Mouse (Mus musculus) kidney, embryonic 16.5 days (tissue): ENCODE measurements around the gene Ift140. TPM values are rescaled to one million over a fixed set of nuclear protein-coding genes. Genes with fewer than 3 reads are reported as not detected.

Experiments
- ATAC-seq: fragments of 200-750 bp; cut with Nextera tagmentation; 2 replicates; pipeline ENCODE4 v1.8.0; 2017; ENCODE audit warnings: moderate TSS enrichment; ENCODE audit not compliant: low FRiP score, low TSS enrichment
- H3K27ac ChIP-seq: fragments of 300-500 bp; sonication (generic); 2 replicates; pipeline ENCODE4 v1.5.1; 2014; ENCODE audit warnings: low read length
- H3K27me3 ChIP-seq: fragments of 300-500 bp; sonication (generic); 2 replicates; pipeline ENCODE4 v1.6.1; 2014; ENCODE audit warnings: low read length, control low read depth, mixed read lengths; ENCODE audit not compliant: insufficient read depth
- H3K36me3 ChIP-seq: fragments of 300-500 bp; sonication (generic); 2 replicates; pipeline ENCODE4 v1.6.1; 2014; ENCODE audit warnings: low read length, control low read depth, mixed read lengths; ENCODE audit not compliant: insufficient read depth
- H3K4me1 ChIP-seq: fragments of 300-500 bp; sonication (generic); 2 replicates; pipeline ENCODE4 v1.6.1; 2014; ENCODE audit warnings: low read length, control low read depth, mixed read lengths; ENCODE audit not compliant: insufficient read depth
- H3K4me2 ChIP-seq: fragments of 300-500 bp; sonication (generic); replicated peaks from 2 replicates; pipeline ENCODE4 v1.6.1; 2014; ENCODE audit warnings: low read depth, low read length
- H3K4me3 ChIP-seq: fragments of 300-500 bp; sonication (generic); 2 replicates; pipeline ENCODE4 v1.5.1; 2014; ENCODE audit warnings: mild to moderate bottlenecking, low read length
- H3K9ac ChIP-seq: fragments of 300-500 bp; sonication (generic); replicated peaks from 2 replicates; pipeline ENCODE4 v1.6.1; 2014; ENCODE audit warnings: low read length
- H3K9me3 ChIP-seq: fragments of 300-500 bp; sonication (generic); 2 replicates; pipeline ENCODE4 v1.6.1; 2016; ENCODE audit warnings: low read length, control low read depth
- WGBS: fragments of 180-500 bp; shearing (Covaris S2); extraction: QIAGEN DNeasy Blood & Tissue Kit; methylation state at CpG from one replicate; pipeline ENCODE4 v1.1.7; 2014; 5-methylcytosine and 5-hydroxymethylcytosine counted together
- polyA plus RNA-seq: library from polyadenylated mRNA; unstranded; fragments of >200 nt; fragmentation: Nextera tagmentation; extraction: Ambion mirVana; gene quantifications from 2 replicates; pipeline ENCODE4 v1.2.1, GENCODE M21; 2015

Ift140 gene
- polyA plus RNA-seq, 1 experiment from 2014 or later: 24.9 TPM

DNA sequence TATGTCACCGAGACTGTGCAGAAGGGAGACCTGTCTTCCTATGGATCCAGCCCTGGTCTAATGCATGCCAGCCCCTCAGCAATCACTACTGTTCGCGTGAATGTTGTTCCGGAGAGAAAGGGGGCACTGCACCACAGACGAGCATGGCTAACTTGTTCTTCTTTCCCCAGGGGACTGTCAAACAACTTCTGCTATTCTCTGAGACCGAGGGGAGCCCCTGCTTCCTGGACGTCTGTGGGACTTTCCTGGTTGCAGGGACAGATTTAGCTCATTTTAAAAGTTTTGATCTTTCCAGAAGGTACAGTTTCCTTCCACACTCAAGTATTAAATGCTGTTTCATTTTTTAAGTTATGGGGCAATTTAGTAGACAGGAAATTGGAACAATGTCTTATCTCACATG lies 29.0 kb downstream of the Ift140 start:
- ATAC-seq: no peak
- Histone ChIP-seq H3K9ac (no peak overlapping the region), H3K4me2 (no peak overlapping the region), H3K36me3 (peaks cover 8% of the 10 kb centered on the region; the same call in 1 of the 2 replicates), H3K27me3 (no peaks in the 10 kb centered on the region), H3K4me3 (no peak overlapping the region), H3K27ac (no peak overlapping the region; the same call in 1 of the 2 replicates), H3K9me3 (no peaks in the 10 kb centered on the region), H3K4me1 (no peaks in the 10 kb centered on the region)
- WGBS: 68% methylated on average over 7 of the region's 7 CpGs

DNA sequence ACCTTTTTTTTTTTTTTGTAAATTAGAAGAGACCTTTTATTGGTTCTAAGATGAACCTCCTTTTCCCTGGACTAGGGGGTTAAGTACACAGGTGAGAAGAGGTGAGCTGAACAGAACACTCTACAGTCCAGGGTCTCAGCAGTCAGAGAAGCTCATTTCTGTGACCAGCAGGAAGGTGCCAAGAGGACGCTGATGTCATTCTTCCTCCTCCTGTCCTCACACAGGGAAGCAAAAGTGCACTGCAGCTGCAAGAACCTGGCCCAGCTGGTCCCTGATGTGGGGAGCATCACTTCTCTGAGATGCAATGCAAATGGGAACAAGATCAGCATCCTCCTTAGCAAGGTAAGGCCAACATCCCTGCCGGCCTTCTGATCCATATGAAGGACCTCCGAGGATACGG lies 29.4 kb downstream of the Ift140 start:
- no peak for ATAC-seq
- no peak overlapping the region for H3K27ac ChIP-seq
- H3K36me3 ChIP-seq: peaks cover 8% of the 10 kb centered on the region; the same call in 1 of the 2 replicates
- no peak overlapping the region for H3K9ac ChIP-seq
- WGBS: 85% methylated on average over 4 of the region's 4 CpGs
- H3K9me3 ChIP-seq: no peaks in the 10 kb centered on the region
- H3K4me3 ChIP-seq: no peak overlapping the region
- no peaks in the 10 kb centered on the region for H3K27me3 ChIP-seq
- no peaks in the 10 kb centered on the region for H3K4me1 ChIP-seq
- H3K4me2 ChIP-seq: no peak overlapping the region

DNA sequence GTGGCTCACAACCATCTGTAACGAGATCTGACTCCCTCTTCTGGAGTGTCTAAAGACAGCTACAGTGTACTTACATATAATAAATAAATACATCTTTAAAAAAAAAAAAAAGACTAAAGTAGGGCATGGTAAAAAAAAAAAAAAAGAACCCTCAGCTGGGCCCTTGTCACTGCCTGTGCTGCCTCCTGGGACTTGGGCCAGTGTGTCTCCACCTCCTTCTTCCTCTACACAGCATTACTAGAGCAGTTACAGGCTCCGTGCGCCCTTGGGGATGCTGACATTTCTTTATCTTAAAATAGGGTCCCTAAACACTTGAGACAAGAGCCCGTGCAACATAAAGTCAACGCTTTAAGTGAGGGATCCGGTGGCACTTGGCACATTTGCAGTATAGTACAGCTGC lies 31.3 kb downstream of the Ift140 start:
- H3K4me1 ChIP-seq: no peaks in the 10 kb centered on the region
- ATAC-seq: no peak
- 86% methylated on average over 5 of the region's 6 CpGs for WGBS
- H3K27me3 ChIP-seq: no peaks in the 10 kb centered on the region
- H3K27ac ChIP-seq: no peak overlapping the region
- H3K4me2 ChIP-seq: no peak overlapping the region
- peaks cover 14% of the 10 kb centered on the region for H3K36me3 ChIP-seq
- H3K9ac ChIP-seq: no peak overlapping the region
- no peaks in the 10 kb centered on the region for H3K9me3 ChIP-seq
- H3K4me3 ChIP-seq: no peak overlapping the region

DNA sequence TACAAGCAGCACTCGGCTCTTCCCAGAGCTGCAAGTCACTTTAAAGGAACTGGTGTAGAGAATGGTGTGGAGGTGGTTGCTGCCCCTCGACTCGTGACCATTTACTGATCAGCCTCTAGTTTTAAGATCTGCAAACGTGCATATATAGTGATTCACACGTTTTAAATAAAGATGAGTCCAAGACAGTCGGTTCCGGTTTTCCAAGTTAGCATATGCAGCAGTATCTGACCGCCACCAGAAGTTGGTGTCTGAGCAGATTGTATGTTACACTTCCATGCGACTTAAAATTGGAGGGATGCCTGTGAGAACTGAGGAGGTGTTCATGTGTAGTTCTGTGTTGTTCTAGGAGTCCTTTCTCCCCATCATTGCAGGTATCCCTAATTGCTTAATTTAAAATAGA lies 37.4 kb downstream of the Ift140 start:
- Histone ChIP-seq H3K27me3 (no peaks in the 10 kb centered on the region), H3K4me2 (no peak overlapping the region), H3K4me3 (no peak overlapping the region), H3K27ac (no peak overlapping the region), H3K4me1 (no peaks in the 10 kb centered on the region), H3K9ac (no peak overlapping the region), H3K36me3 (peaks cover 40% of the 10 kb centered on the region), H3K9me3 (no peaks in the 10 kb centered on the region)
- 83% methylated on average over 9 of the region's 9 CpGs for WGBS
- no peak for ATAC-seq

DNA sequence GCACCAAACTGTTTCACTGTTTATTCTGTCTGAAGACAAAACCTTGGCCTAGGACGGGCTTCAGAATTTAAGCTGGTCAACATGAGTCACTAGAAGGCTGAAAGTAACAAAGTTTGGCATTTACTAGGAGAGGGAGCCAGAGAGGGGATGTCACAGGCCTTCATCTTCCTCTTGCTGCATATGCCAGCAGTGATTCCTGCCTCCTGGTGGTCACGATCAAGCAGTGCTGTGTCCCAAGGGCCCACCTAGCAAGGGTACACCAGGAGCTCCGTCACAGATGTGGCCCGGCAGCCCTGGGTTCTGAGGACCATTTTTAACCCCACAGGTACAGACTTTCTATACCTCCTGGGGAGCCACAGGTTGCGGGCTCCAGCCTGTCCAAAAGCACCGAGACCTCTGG lies 41.2 kb downstream of the Ift140 start:
- Histone ChIP-seq H3K27ac (no peak overlapping the region), H3K9me3 (no peaks in the 10 kb centered on the region), H3K4me1 (no peaks in the 10 kb centered on the region), H3K27me3 (no peaks in the 10 kb centered on the region), H3K9ac (no peak overlapping the region), H3K36me3 (peaks cover 48% of the 10 kb centered on the region), H3K4me2 (no peak overlapping the region), H3K4me3 (no peak overlapping the region)
- ATAC-seq: no peak
- 90% methylated on average over 6 of the region's 6 CpGs for WGBS

DNA sequence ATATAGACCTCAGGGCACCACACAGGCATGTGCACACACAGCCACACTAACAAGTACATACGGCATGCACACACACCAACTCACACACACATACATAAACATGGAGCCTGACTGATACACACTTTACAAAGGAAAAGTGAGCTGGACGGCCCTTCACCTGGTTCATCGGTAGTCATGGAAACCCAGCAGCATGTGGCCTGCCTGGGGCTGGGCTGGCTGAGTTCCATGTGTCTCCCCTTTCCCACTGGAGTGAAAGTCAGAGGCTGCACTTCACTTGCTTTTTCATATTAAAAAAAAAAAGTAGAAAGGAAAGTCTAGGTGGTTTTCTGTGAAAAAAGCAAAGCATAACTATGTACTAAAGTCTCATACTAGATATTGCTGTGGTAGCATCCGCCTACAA lies 47.4 kb downstream of the Ift140 start:
- H3K9ac ChIP-seq: no peak overlapping the region
- H3K27me3 ChIP-seq: no peaks in the 10 kb centered on the region
- H3K4me3 ChIP-seq: no peak overlapping the region
- no peaks in the 10 kb centered on the region for H3K9me3 ChIP-seq
- peak overlapping the region; percentile 83; the same call in 1 of the 2 replicates for H3K27ac ChIP-seq
- H3K36me3 ChIP-seq: peaks cover 22% of the 10 kb centered on the region
- 78% methylated on average over 4 of the region's 4 CpGs for WGBS
- peaks cover 10% of the 10 kb centered on the region; the same call in 1 of the 2 replicates for H3K4me1 ChIP-seq
- no peak for ATAC-seq
- no peak overlapping the region for H3K4me2 ChIP-seq

DNA sequence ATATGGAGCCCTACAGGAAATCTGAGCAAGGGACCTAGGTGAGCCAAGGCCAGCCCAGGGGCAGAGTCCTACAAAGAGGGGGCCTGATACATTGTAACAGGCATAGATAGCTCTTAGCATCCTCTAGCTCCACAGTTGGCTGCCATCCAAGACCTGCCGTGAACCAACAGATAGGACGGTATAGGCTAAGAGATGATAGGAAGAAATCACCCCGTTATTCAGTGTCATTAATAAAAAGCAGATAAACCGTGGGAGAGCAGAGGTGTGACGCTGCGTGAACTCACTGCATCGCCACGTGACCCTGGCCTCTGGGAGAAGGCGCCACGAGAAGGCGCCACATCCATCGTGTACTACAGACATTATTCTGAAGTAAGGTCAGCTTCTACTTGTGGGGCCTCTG lies 48.0 kb downstream of the Ift140 start:
- H3K4me2 ChIP-seq: no peak overlapping the region; the same call in 1 of the 2 replicates
- H3K36me3 ChIP-seq: peaks cover 16% of the 10 kb centered on the region
- no peaks in the 10 kb centered on the region for H3K27me3 ChIP-seq
- peaks cover 10% of the 10 kb centered on the region; the same call in 1 of the 2 replicates for H3K4me1 ChIP-seq
- 77% methylated on average over 12 of the region's 12 CpGs for WGBS
- H3K9ac ChIP-seq: no peak overlapping the region
- H3K9me3 ChIP-seq: no peaks in the 10 kb centered on the region
- H3K4me3 ChIP-seq: no peak overlapping the region
- H3K27ac ChIP-seq: peak overlapping the region; percentile 83
- ATAC-seq: 0 out of 2 replicates have a peak, but pooled peaks have one; percentile 47

DNA sequence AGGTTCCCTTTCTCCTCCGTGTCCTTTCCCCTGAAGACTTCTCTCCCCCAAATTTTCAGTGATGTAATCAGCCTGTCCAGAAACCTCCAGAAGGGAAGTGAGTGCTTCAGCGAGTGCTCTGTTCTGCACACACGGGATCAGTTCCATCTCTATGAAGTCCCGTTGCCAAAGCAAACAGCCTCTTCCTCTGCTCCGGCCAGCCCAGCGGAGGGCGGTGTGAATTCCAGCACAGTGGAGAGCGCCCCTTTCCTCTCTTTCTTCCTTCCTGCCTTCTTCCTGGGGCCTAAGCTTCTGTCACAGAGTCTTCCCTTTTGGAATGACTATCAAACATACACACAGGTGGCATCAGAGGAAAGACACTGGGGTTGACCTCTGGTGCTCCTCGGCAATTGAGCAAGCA lies 48.5 kb downstream of the Ift140 start:
- H3K27me3 ChIP-seq: no peaks in the 10 kb centered on the region
- 51% methylated on average over 9 of the region's 9 CpGs for WGBS
- peak; percentile 76 for ATAC-seq
- H3K4me2 ChIP-seq: no peak overlapping the region; the same call in 1 of the 2 replicates
- H3K4me1 ChIP-seq: peaks cover 10% of the 10 kb centered on the region; the same call in 1 of the 2 replicates
- peaks cover 17% of the 10 kb centered on the region for H3K36me3 ChIP-seq
- H3K4me3 ChIP-seq: no peak overlapping the region
- H3K27ac ChIP-seq: peak overlapping the region; percentile 83
- no peak overlapping the region for H3K9ac ChIP-seq
- H3K9me3 ChIP-seq: no peaks in the 10 kb centered on the region

DNA sequence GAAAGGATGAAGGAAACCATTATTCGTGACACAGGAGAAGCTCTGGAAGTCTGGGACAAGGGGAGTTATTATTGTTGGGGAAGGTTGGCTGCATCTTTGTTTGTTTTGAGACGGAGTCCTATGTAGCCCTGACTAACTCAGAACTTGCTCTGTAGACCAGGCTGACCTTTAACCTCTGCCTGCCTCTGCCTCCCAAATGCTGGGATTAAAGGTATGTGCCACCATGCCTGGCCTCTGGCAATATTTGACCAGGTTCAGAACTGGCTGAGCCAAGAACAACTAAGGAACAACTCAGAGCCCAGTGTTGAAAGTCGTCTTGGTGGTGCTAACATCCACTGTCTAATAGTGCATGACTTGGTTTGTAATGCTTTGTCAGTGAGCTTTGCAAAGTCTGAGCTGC lies 49.3 kb downstream of the Ift140 start:
- Histone ChIP-seq H3K9me3 (no peaks in the 10 kb centered on the region), H3K4me2 (no peak overlapping the region), H3K27ac (peak overlapping the region; percentile 73; the same call in 1 of the 2 replicates), H3K36me3 (peaks cover 17% of the 10 kb centered on the region), H3K9ac (no peak overlapping the region), H3K4me1 (peaks cover 10% of the 10 kb centered on the region; the same call in 1 of the 2 replicates), H3K4me3 (no peak overlapping the region), H3K27me3 (no peaks in the 10 kb centered on the region)
- WGBS: 72% methylated on average over 3 of the region's 3 CpGs
- ATAC-seq: no peak

DNA sequence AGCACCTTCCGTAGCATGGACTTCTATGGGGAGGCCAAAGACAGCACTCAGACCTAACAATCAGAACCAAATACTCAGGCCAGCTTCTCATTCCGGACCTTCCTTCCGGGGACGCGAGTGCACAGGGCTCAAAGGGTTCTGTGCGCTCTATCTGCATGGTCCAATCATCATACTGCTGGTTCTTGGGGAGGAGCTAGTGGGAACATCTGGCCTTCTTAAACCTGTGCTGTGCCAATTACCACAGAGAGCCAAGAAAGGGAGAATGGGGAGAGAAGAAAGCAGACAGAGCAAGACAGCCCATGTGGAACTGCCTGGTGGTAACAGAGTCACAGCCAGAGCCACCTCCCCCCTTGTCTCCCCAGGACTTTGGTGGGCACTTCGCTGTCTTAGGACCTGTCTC lies 50.7 kb downstream of the Ift140 start:
- Histone ChIP-seq H3K4me2 (no peak overlapping the region), H3K27me3 (no peaks in the 10 kb centered on the region), H3K4me1 (peaks cover 10% of the 10 kb centered on the region; the same call in 1 of the 2 replicates), H3K4me3 (no peak overlapping the region), H3K9ac (no peak overlapping the region), H3K36me3 (peaks cover 15% of the 10 kb centered on the region), H3K27ac (peak overlapping the region; percentile 76), H3K9me3 (no peaks in the 10 kb centered on the region)
- no peak for ATAC-seq
- 94% methylated on average over 7 of the region's 7 CpGs for WGBS
